Mouse (Mus musculus) midbrain, embryonic 11.5 days (tissue): ENCODE measurements around the gene Trim3. TPM values are rescaled to one million over a fixed set of nuclear protein-coding genes. Genes with fewer than 3 reads are reported as not detected.

Source experiments
- ATAC-seq: fragments of 200-750 bp; cut with Nextera tagmentation; 2 replicates; pipeline ENCODE4 v1.8.0; 2017; ENCODE audit warnings: moderate TSS enrichment, moderate library complexity; ENCODE audit not compliant: low FRiP score
- DNase-seq: peaks from one replicate; pipeline ENCODE4 v3.0.0; 2015; ENCODE audit warnings: low spot score; ENCODE audit errors: missing footprints
- H3K27ac ChIP-seq: fragments of 300-500 bp; sonication (generic); 2 replicates; pipeline ENCODE4 v1.5.1; 2014; ENCODE audit warnings: low read depth, low read length
- H3K27me3 ChIP-seq: fragments of 300-500 bp; sonication (generic); 2 replicates; pipeline ENCODE4 v1.6.1; 2014; ENCODE audit warnings: mild to moderate bottlenecking, low read length, moderate library complexity, mixed read lengths; ENCODE audit not compliant: control insufficient read depth, insufficient read depth
- H3K36me3 ChIP-seq: fragments of 300-500 bp; sonication (generic); 2 replicates; pipeline ENCODE4 v1.6.1; 2014; ENCODE audit warnings: mild to moderate bottlenecking, low read length, moderate library complexity, mixed read lengths; ENCODE audit not compliant: control insufficient read depth, insufficient read depth
- H3K4me1 ChIP-seq: fragments of 300-500 bp; sonication (generic); 2 replicates; pipeline ENCODE4 v1.6.1; 2014; ENCODE audit warnings: low read length; ENCODE audit not compliant: control insufficient read depth, insufficient read depth
- H3K4me2 ChIP-seq: fragments of 300-500 bp; sonication (generic); 2 replicates; pipeline ENCODE4 v1.6.1; 2014; ENCODE audit warnings: mild to moderate bottlenecking, moderate library complexity
- H3K4me3 ChIP-seq: fragments of 300-500 bp; sonication (generic); 2 replicates; pipeline ENCODE4 v1.5.1; 2014; ENCODE audit warnings: low read depth, low read length
- H3K9ac ChIP-seq: fragments of 300-500 bp; sonication (generic); 2 replicates; pipeline ENCODE4 v1.6.1; 2014; ENCODE audit warnings: low read length
- H3K9me3 ChIP-seq: fragments of 300-500 bp; sonication (generic); 2 replicates; pipeline ENCODE4 v1.6.1; 2016; ENCODE audit warnings: low read length; ENCODE audit not compliant: control insufficient read depth
- WGBS: fragments of 180-500 bp; shearing (Covaris S2); extraction: QIAGEN DNeasy Blood & Tissue Kit; methylation state at CpG from one replicate; pipeline ENCODE4 v1.1.7; 2014; 5-methylcytosine and 5-hydroxymethylcytosine counted together
- polyA plus RNA-seq: library from polyadenylated mRNA; unstranded; fragments of >200 nt; fragmentation: Nextera tagmentation; extraction: Ambion mirVana; gene quantifications from 2 replicates; pipeline ENCODE4 v1.2.1, GENCODE M21; 2014

Gene Trim3
- polyA plus RNA-seq, 1 experiment from 2014 or later: 23.8 TPM

- Histone ChIP-seq H3K4me3 (peak overlapping the region; percentile 75; the same call in 1 of the 2 replicates), H3K27ac (no peak overlapping the region), H3K4me2 (peak overlapping the region; percentile 52), H3K4me1 (peaks cover 9% of the 10 kb centered on the region; the same call in 1 of the 2 replicates), H3K27me3 (no peaks in the 10 kb centered on the region), H3K9me3 (no peaks in the 10 kb centered on the region), H3K9ac (no peak overlapping the region; the same call in 1 of the 2 replicates), H3K36me3 (no peaks in the 10 kb centered on the region)
- 76% methylated on average over 2 of the region's 2 CpGs for WGBS
- peak; percentile 81 for DNase-seq
- no peak for ATAC-seq
Measured at GRCm38 (mm10) chr7:105581959-105582358, 51.4 kb downstream of the Trim3 start.

- peak within 1 kb of the TSS; percentile 85 for H3K27ac ChIP-seq
- DNase-seq (peak; percentile 99), ATAC-seq (peak; percentile 95)
- H3K9ac ChIP-seq: peak within 1 kb of the TSS; percentile 86
- H3K9me3 ChIP-seq: no peaks in the 10 kb centered on the region
- H3K4me3 ChIP-seq: peak within 1 kb of the TSS; percentile 75
- WGBS: under 1% methylated on average over 52 of the region's 54 CpGs
- no peaks in the 10 kb centered on the region for H3K36me3 ChIP-seq
- peaks cover 9% of the 10 kb centered on the region; the same call in 1 of the 2 replicates for H3K4me1 ChIP-seq
- H3K4me2 ChIP-seq: peak within 1 kb of the TSS; percentile 52
- no peaks in the 10 kb centered on the region for H3K27me3 ChIP-seq
Measured at GRCm38 (mm10) chr7:105581094-105581703, 52.2 kb downstream of the Trim3 start, which contains the start of gene Apbb1. Gene Apbb1, minus strand, starts transcription at chr7:105581653.

GRCm38 (mm10) chr7:105580627-105581089 lies 52.7 kb downstream of the Trim3 start:
- peak; percentile 69 for ATAC-seq
- Histone ChIP-seq H3K4me1 (peaks cover 9% of the 10 kb centered on the region; the same call in 1 of the 2 replicates), H3K9ac (peak overlapping the region; percentile 86), H3K4me2 (peak overlapping the region; percentile 52), H3K9me3 (no peaks in the 10 kb centered on the region), H3K4me3 (peak overlapping the region; percentile 75), H3K27me3 (no peaks in the 10 kb centered on the region), H3K27ac (peak overlapping the region; percentile 85), H3K36me3 (no peaks in the 10 kb centered on the region)
- DNase-seq: peak; percentile 91
- WGBS: 0% methylated on average over 18 of the region's 22 CpGs

GRCm38 (mm10) chr7:105578481-105578880 lies 54.9 kb downstream of the Trim3 start:
- no peak for ATAC-seq
- H3K27ac ChIP-seq: no peak overlapping the region
- no peak overlapping the region for H3K4me3 ChIP-seq
- H3K4me2 ChIP-seq: no peak overlapping the region
- peaks cover 9% of the 10 kb centered on the region; the same call in 1 of the 2 replicates for H3K4me1 ChIP-seq
- no peak for DNase-seq
- no peaks in the 10 kb centered on the region for H3K27me3 ChIP-seq
- 85% methylated on average over 2 of the region's 2 CpGs for WGBS
- H3K9me3 ChIP-seq: no peaks in the 10 kb centered on the region
- no peak overlapping the region for H3K9ac ChIP-seq
- H3K36me3 ChIP-seq: peaks cover 3% of the 10 kb centered on the region; the same call in 1 of the 2 replicates

GRCm38 (mm10) chr7:105577377-105577871 lies 55.9 kb downstream of the Trim3 start:
- Histone ChIP-seq H3K27ac (no peak overlapping the region), H3K9me3 (no peaks in the 10 kb centered on the region), H3K4me2 (no peak overlapping the region), H3K27me3 (no peaks in the 10 kb centered on the region), H3K4me3 (no peak overlapping the region), H3K36me3 (peaks cover 3% of the 10 kb centered on the region; the same call in 1 of the 2 replicates), H3K4me1 (peaks cover 9% of the 10 kb centered on the region; the same call in 1 of the 2 replicates), H3K9ac (no peak overlapping the region)
- 91% methylated on average over 6 of the region's 6 CpGs for WGBS
- ATAC-seq: no peak
- no peak for DNase-seq

- Histone ChIP-seq H3K9me3 (no peaks in the 10 kb centered on the region), H3K27ac (no peak overlapping the region), H3K4me2 (no peak overlapping the region), H3K36me3 (peaks cover 3% of the 10 kb centered on the region; the same call in 1 of the 2 replicates), H3K9ac (no peak overlapping the region), H3K4me3 (no peak overlapping the region), H3K4me1 (peaks cover 6% of the 10 kb centered on the region; the same call in 1 of the 2 replicates), H3K27me3 (no peaks in the 10 kb centered on the region)
- DNase-seq (no peak), ATAC-seq (no peak)
- 83% methylated on average over 3 of the region's 3 CpGs for WGBS
Measured at GRCm38 (mm10) chr7:105576166-105576748, 57.1 kb downstream of the Trim3 start.

- Histone ChIP-seq H3K36me3 (peaks cover 3% of the 10 kb centered on the region; the same call in 1 of the 2 replicates), H3K4me1 (peaks cover 13% of the 10 kb centered on the region), H3K9ac (no peak overlapping the region), H3K27ac (no peak overlapping the region), H3K4me3 (no peak overlapping the region), H3K27me3 (no peaks in the 10 kb centered on the region), H3K4me2 (no peak overlapping the region), H3K9me3 (no peaks in the 10 kb centered on the region)
- ATAC-seq (no peak), DNase-seq (no peak)
- 91% methylated on average over 4 of the region's 4 CpGs for WGBS
Measured at GRCm38 (mm10) chr7:105574537-105574936, 58.8 kb downstream of the Trim3 start.

- H3K27me3 ChIP-seq: no peaks in the 10 kb centered on the region
- H3K4me2 ChIP-seq: no peak overlapping the region
- no peak overlapping the region for H3K4me3 ChIP-seq
- H3K27ac ChIP-seq: no peak overlapping the region
- no peak for DNase-seq
- WGBS: 91% methylated on average over 8 of the region's 8 CpGs
- peaks cover 3% of the 10 kb centered on the region; the same call in 1 of the 2 replicates for H3K36me3 ChIP-seq
- no peak for ATAC-seq
- no peaks in the 10 kb centered on the region for H3K9me3 ChIP-seq
- H3K4me1 ChIP-seq: peaks cover 26% of the 10 kb centered on the region
- H3K9ac ChIP-seq: no peak overlapping the region
Measured at GRCm38 (mm10) chr7:105572949-105573348, 60.4 kb downstream of the Trim3 start.

GRCm38 (mm10) chr7:105570756-105571155 lies 62.6 kb downstream of the Trim3 start:
- H3K27ac ChIP-seq: no peak overlapping the region
- H3K9me3 ChIP-seq: no peaks in the 10 kb centered on the region
- DNase-seq (no peak), ATAC-seq (no peak)
- no peak overlapping the region for H3K4me2 ChIP-seq
- peaks cover 12% of the 10 kb centered on the region; the same call in 1 of the 2 replicates for H3K36me3 ChIP-seq
- no peak overlapping the region for H3K4me3 ChIP-seq
- no peak overlapping the region for H3K9ac ChIP-seq
- no peaks in the 10 kb centered on the region for H3K27me3 ChIP-seq
- H3K4me1 ChIP-seq: peaks cover 26% of the 10 kb centered on the region
- WGBS: 85% methylated on average over 4 of the region's 4 CpGs
